Comparison of ENCODE assay signal across 7 mouse cellular contexts in genomic region chr10:106468956-106469721, GRCm38 (mm10). TPM values are rescaled to one million over a fixed set of nuclear protein-coding genes. Genes with fewer than 3 reads are reported as not detected.
DNase-seq lines count a peak whose midpoint lies in the region; ATAC-seq and TF ChIP-seq lines count a peak whose summit lies in the region.

No protein-coding gene starts in this region.

- no peak overlapping the region for H3K9ac ChIP-seq in heart, embryonic 12.5 days
- H3K9ac ChIP-seq in kidney, embryonic 15.5 days = no peak overlapping the region
- no peak overlapping the region for H3K9ac ChIP-seq in limb, embryonic 11.5 days (ENCODE audit: low read length)

- TF ChIP-seq POLR2A in olfactory bulb, adult 2 months (IDR thresholded peaks at IDR 0.05; ENCODE audit: insufficient read depth, low read depth, low read length) = peak; percentile 57

- no peak for TF ChIP-seq CTCF in olfactory bulb, adult 2 months (IDR thresholded peaks at IDR 0.05; ENCODE audit: insufficient read depth, low read depth, low read length)

- H3K9me3 ChIP-seq in heart, embryonic 12.5 days (replicated peaks) = no peaks in the 10 kb centered on the region
- no peaks in the 10 kb centered on the region for H3K9me3 ChIP-seq in kidney, embryonic 15.5 days (replicated peaks)
- H3K9me3 ChIP-seq in limb, embryonic 11.5 days (ENCODE audit: control insufficient read depth, low read length) = no peaks in the 10 kb centered on the region

- WGBS in heart, embryonic 12.5 days = 5% methylated on average over 19 of the region's 19 CpGs
- 2% methylated on average over 19 of the region's 19 CpGs for WGBS in kidney, embryonic 15.5 days
- 3% methylated on average over 19 of the region's 19 CpGs for WGBS in limb, embryonic 11.5 days
- WGBS in olfactory bulb, adult 2 months = 2% methylated on average over 19 of the region's 19 CpGs

- DNase-seq in cerebellum, adult 11 months = peak; percentile 80
- peak; percentile 20 for DNase-seq in embryo, embryonic 9.5 days (ENCODE audit: extremely low spot score)
- DNase-seq in limb, embryonic 11.5 days (ENCODE audit: low spot score) = peak; percentile 25
- no peak for DNase-seq in natural killer cell, adult 2 months (ENCODE audit: low spot score in 2 of 2)

- H3K36me3 ChIP-seq in heart, embryonic 12.5 days = no peaks in the 10 kb centered on the region
- H3K36me3 ChIP-seq in kidney, embryonic 15.5 days = no peaks in the 10 kb centered on the region
- no peaks in the 10 kb centered on the region for H3K36me3 ChIP-seq in limb, embryonic 11.5 days (ENCODE audit: control insufficient read depth, insufficient read depth, low read length)

- peaks cover 17% of the 10 kb centered on the region for H3K27me3 ChIP-seq in heart, embryonic 12.5 days (replicated peaks)
- H3K27me3 ChIP-seq in kidney, embryonic 15.5 days = peaks cover 41% of the 10 kb centered on the region
- peaks cover 14% of the 10 kb centered on the region; the same call in 1 of the 2 replicates for H3K27me3 ChIP-seq in limb, embryonic 11.5 days (ENCODE audit: control insufficient read depth, insufficient read depth, low read length)

- peaks cover 10% of the 10 kb centered on the region for H3K4me1 ChIP-seq in heart, embryonic 12.5 days (replicated peaks)
- peaks cover 19% of the 10 kb centered on the region for H3K4me1 ChIP-seq in kidney, embryonic 15.5 days
- H3K4me1 ChIP-seq in limb, embryonic 11.5 days (ENCODE audit: control insufficient read depth, insufficient read depth, low read length) = no peaks in the 10 kb centered on the region
- H3K4me1 ChIP-seq in olfactory bulb, adult 2 months (ENCODE audit: control insufficient read depth, insufficient read depth, low read length) = peaks cover 2% of the 10 kb centered on the region

- H3K4me3 ChIP-seq in heart, embryonic 12.5 days = peak overlapping the region; percentile 56
- H3K4me3 ChIP-seq in kidney, embryonic 15.5 days (replicated peaks) = peak overlapping the region; percentile 52
- peak overlapping the region; percentile 41 for H3K4me3 ChIP-seq in limb, embryonic 11.5 days (ENCODE audit: low read depth, low read length)
- H3K4me3 ChIP-seq in olfactory bulb, adult 2 months (ENCODE audit: insufficient read depth, low read depth, low read length) = peak overlapping the region; percentile 78

- ATAC-seq in heart, embryonic 12.5 days (ENCODE audit: insufficient number of reproducible peaks, low FRiP score) = no peak
- ATAC-seq in kidney, embryonic 15.5 days (replicated peaks; ENCODE audit: low FRiP score) = 0 out of 2 replicates have a peak, but pooled peaks have one; percentile 47
- no peak for ATAC-seq in limb, embryonic 11.5 days (ENCODE audit: insufficient number of reproducible peaks, low FRiP score, low TSS enrichment, low read depth)

- peak overlapping the region; percentile 72 for H3K4me2 ChIP-seq in heart, embryonic 12.5 days
- H3K4me2 ChIP-seq in kidney, embryonic 15.5 days = peak overlapping the region; percentile 90
- H3K4me2 ChIP-seq in limb, embryonic 11.5 days (ENCODE audit: low read depth, severe bottlenecking) = peak overlapping the region; percentile 82

- H3K27ac ChIP-seq in heart, embryonic 12.5 days (ENCODE audit: poor library complexity, severe bottlenecking) = no peak overlapping the region
- no peak overlapping the region for H3K27ac ChIP-seq in kidney, embryonic 15.5 days
- no peak overlapping the region for H3K27ac ChIP-seq in limb, embryonic 11.5 days (replicated peaks; ENCODE audit: low read depth, low read length)
- H3K27ac ChIP-seq in olfactory bulb, adult 2 months (ENCODE audit: insufficient read depth, low read depth, low read length) = peak overlapping the region; percentile 91

RNA-seq across cellular contexts. Expression of gene Ppfia2, which starts 1.0 kb away (rescaled TPM):
- polyA plus RNA-seq in heart, embryonic 12.5 days (2016; fragmentation: Nextera tagmentation; extraction: Ambion mirVana) = 0.18 and 0.20 TPM in 2 replicates
- polyA plus RNA-seq in kidney, embryonic 15.5 days (2015; fragmentation: Nextera tagmentation; extraction: Ambion mirVana) = 0.53 and 0.86 TPM in 2 replicates
- polyA plus RNA-seq in limb, embryonic 11.5 days (2014; fragmentation: Nextera tagmentation; extraction: Ambion mirVana) = 0.27 and 0.43 TPM in 2 replicates
- 102 TPM in 1 of 2 replicates, not detected in the other for polyA plus RNA-seq in olfactory bulb, adult 2 months (2012; ENCODE audit: insufficient read depth, insufficient read length, low replicate concordance, missing spikeins)

Comparison
In these comparisons a context has a peak if more than half of its experiments do, and no peak if none do; other contexts are left out.
1. DNase-seq: peak in cerebellum, adult 11 months (single experiment), embryo, embryonic 9.5 days (single experiment) and limb, embryonic 11.5 days (single experiment); none in natural killer cell, adult 2 months (0 of 2).
2. RNA of gene Ppfia2, which starts 1.0 kb away (polyA plus RNA-seq): 102 TPM in olfactory bulb, adult 2 months; 0.53 to 0.86 TPM in kidney, embryonic 15.5 days, 0.27 to 0.43 TPM in limb, embryonic 11.5 days and 0.18 to 0.20 TPM in heart, embryonic 12.5 days; every median in the first group is over 10 times any median in the second.
3. Peak in every context shown above with its lines, with median percentiles within 50 percentile points of each other: H3K4me2 ChIP-seq and H3K4me3 ChIP-seq.